Mouse (Mus musculus) T-helper 2 cell (primary cell): Measurements from ENCODE around the gene Icosl.
"Not testable (repeated sequence)": the region's sequence is repeated elsewhere in the genome, so short reads cannot be mapped to it uniquely, and the experiment has no call there.

ENCODE experiments used
- in situ Hi-C: fragments of 300-600 bp; cut with MboI, MseI; formaldehyde crosslinking; loops from one replicate; pipeline ENCODE4 v1.15.1; 2025; ENCODE audit warnings: high pct_unique_total_duplicates

Gene Icosl

DNA sequence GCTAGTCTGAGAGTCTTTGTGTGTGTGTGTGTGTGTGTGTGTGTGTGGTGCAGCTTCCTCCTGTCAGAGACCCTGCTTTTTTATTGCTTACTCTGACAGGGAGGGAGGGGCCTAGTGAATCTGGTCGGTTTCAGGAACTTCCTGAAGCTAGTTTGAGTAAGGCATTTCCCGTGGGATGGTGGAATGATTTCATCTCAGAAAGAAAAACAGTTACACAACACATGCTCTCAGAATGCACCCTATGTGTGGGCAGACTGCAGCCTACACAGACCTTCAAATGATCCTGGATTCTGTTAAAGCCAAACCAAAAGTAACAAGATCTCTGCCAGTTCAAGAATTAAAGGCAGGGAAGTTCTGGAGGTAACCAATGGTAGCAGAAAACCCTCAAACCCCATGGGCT, 46.1 kb downstream of the Icosl start:
- in situ Hi-C loops = no loop called here

DNA sequence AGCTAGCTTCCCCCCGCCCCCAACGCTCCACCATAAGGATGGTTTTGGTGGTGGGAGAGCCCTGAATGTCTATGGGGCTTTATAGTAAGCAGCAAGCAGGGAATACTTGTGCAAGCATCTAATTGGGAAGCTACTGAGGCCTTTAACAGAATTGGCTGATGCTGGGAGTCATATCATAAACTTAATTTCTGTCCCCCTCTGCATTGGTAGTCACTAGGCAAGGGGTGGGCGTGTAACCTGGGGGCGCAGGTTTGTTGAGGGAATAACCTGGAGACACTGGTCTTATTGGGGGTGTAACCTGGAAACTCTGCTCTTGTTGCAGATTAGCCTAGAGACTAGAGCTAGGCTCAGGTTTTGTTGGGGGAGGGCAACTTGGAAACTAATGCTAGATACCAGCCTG, 50.3 kb downstream of the Icosl start:
- in situ Hi-C loops = no loop called here

GRCm38 (mm10) chr10:78124137-78124536, 55.0 kb downstream of the Icosl start:
- in situ Hi-C loops = not testable (repeated sequence)

DNA sequence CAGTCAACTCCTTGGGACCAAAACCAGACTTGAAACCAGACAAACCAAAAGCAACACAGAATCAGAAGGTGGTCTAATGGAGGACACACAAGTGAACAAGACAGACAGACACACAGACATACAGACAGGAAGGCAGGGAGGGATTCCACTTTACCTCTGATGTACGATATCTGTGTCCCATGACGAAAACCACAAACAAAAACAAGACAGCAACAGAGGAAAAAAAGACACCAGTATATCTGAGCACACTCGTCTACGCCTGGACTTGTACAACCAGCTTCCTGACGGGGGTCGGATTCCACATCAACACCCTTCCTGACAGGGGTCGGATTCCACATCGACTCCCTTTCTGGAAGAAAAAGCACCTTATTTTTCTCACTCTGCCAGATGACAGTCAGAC, 56.0 kb downstream of the Icosl start:
- in situ Hi-C loops = not testable (repeated sequence)

DNA sequence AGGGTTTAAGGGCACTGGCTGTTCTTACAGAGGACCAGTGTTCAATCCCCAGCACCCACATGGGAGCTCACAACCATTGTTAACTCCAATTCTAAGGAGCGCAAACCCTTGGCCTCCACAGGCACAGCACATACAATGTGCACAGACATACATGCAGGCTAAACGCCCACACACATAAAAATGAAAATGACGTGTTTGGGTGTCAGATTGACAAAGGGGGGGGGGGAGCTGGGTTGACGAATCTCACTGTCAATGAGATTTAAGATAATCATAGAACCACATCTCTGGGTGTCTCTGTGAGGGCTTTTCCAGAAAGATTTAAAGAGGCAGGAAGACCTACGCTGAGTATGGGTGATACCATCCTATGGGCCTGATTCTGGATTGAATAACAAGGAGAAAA, 57.2 kb downstream of the Icosl start:
- in situ Hi-C loops = no loop called here

- in situ Hi-C loops = no loop called here
Observed at GRCm38 (mm10) chr10:78127046-78127870, 58.2 kb downstream of the Icosl start.

DNA sequence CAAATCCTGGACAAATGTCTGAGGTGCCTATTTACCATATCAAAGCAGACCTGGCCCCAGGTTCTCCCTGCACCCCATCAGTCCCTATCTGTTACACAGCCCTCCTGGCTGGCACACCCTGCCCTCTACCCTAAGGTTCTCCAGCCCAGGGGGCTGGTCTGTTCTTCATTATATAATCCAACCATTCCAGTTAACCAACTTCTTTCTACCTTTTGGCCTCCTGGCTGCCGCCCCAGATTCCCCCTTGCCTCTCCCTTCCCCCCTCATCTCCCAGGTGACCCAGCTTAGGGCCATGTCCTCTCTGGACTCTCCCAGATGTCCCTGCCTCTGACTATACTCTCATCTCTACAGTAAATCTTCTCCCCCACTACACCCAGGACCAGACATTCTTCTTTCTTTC, 58.8 kb downstream of the Icosl start:
- in situ Hi-C loops = no loop called here

DNA sequence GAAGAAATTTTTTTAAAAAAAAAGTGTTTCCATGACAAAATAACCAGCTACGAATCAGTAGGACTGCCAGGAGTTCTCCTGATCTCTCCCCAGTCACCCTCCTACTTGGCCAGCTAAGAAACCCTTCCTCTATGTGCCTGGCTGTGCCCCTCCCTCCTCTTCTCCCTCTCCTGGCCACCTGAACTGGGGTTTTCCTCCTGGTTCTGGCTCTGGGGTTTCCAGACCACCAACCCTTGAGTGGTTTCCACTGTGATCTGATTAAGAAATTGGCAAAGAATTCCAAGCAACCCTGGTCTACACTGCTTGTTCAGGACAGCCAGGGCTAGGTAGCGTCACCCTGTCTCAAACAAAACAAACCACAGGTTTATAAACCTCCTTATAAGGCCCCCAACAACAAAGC, 59.5 kb downstream of the Icosl start:
- in situ Hi-C loops = no loop called here

DNA sequence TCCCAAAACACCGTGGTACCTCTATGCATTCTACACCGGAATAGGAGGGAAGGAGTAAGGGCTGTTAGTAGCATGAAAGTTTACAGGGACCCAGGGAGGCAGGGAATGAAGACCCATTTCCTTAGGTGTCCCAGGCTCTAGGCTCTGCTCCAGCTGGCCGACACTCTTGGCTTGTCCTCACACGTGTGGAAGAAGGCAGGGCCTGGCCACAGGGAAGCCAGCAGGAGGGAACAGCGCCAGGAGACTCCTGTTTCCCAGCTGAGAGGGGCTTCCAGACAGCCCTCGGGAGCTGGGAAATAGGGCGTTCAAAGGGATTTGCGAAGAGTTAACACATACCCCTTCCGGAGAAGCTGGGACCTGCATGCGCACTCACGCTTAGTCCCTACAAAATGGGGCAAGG, 60.3 kb downstream of the Icosl start:
- in situ Hi-C loops = no loop called here

DNA sequence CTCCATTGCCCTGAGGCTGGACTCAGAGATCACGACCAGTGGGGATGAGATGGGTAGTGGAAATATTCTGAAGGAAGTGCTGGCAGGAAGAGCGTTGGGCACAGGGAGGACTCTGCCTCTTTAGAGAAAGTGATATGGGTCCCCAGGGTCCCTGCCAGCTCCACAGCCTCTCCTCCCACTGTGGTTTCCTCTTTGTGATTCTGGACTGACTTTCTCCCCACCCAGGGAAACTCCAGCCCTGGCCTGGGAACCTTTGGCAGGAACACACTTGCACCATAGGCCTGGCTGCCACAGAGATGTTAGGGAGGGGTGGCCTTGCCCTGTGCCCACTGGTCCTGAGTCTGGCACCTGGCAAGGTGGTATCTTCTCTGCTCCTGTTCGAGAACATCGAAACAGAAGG, 60.9 kb downstream of the Icosl start:
- in situ Hi-C loops = no loop called here
